Mouse (Mus musculus) megakaryocyte, embryonic 14.5 days (primary cell): ENCODE measurements at regions not wholly inside any gene's neighbourhood (a gene's known extent, or its start where the extent isn't known, plus 50 kb on each side); places are given as distances from the start of the nearest gene placed in this dataset.

Experiments
- FLI1 ChIP-seq: IDR thresholded peaks from 2 replicates; pipeline ENCODE4 v1.6.1; 2012; ENCODE audit warnings: low read length, inconsistent platforms, mixed read lengths
- GATA1 ChIP-seq: IDR thresholded peaks from 3 replicates; pipeline ENCODE4 v1.6.1; 2012; ENCODE audit warnings: mixed read lengths, low read length, inconsistent platforms, borderline replicate concordance

DNA sequence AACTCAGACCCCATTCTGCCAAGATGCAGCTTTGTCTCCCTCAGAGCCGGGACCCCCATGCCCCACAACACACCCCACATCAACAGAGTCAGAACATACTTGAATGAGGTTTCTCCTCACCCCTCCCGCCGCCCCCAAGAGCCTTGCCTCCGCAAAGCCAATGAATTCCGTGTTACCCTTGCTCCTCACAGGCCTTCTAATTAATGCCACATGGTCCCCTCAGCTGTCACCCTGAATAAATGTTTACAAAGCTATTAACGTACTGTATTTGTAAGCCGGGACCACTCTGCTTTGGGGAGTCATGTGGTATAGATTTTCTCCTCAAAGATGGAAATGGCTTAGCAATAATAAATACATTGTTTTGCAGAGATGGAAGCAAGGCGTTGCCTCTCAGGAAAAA is 140.5 kb upstream of the Tbx3 start:
- TF ChIP-seq GATA1 (no peak), FLI1 (no peak)
